ENCODE assay signal across 13 mouse cellular contexts in genomic region chr16:9588431-9588830, GRCm38 (mm10).
"Had no signal": no experiment of that assay in that cellular context is flagged by ENCODE, and none has a peak within 500 bp of the region (broad histone marks: within the 10 kb centered on the region; RNA-seq: fewer than 3 reads in every experiment).

No protein-coding gene starts in this region.

- H3K27ac ChIP-seq: kidney, postnatal 0 days; limb, embryonic 13.5 days; liver, embryonic 13.5 days; midbrain, embryonic 13.5 days; stomach, embryonic 15.5 days had no signal

- H3K36me3 ChIP-seq: limb, embryonic 13.5 days; liver, embryonic 13.5 days; midbrain, embryonic 13.5 days; stomach, embryonic 15.5 days had no signal

- H3K27me3 ChIP-seq: limb, embryonic 13.5 days; liver, embryonic 13.5 days; midbrain, embryonic 13.5 days; stomach, embryonic 15.5 days had no signal

- H3K9ac ChIP-seq: limb, embryonic 13.5 days; liver, embryonic 13.5 days; midbrain, embryonic 13.5 days; stomach, embryonic 15.5 days had no signal

- H3K9me3 ChIP-seq: limb, embryonic 13.5 days; liver, embryonic 13.5 days; midbrain, embryonic 13.5 days; stomach, embryonic 15.5 days had no signal

- H3K4me1 ChIP-seq: limb, embryonic 13.5 days; liver, embryonic 13.5 days; midbrain, embryonic 13.5 days; stomach, embryonic 15.5 days had no signal

- DNase-seq: layer of hippocampus, adult 9-11 months; layer of hippocampus, postnatal 36 days; left cerebral cortex, postnatal 4 days; liver, embryonic 13.5 days; lung, adult 18-20 months; right cerebral cortex, postnatal 14 days; thymus, adult 2 months; thymus, postnatal 25 days had no signal

- H3K4me2 ChIP-seq: limb, embryonic 13.5 days; liver, embryonic 13.5 days; midbrain, embryonic 13.5 days; stomach, embryonic 15.5 days had no signal

- ATAC-seq: intestine, embryonic 16.5 days; midbrain, embryonic 13.5 days had no signal

- H3K4me3 ChIP-seq: limb, embryonic 13.5 days; liver, embryonic 13.5 days; midbrain, embryonic 13.5 days; stomach, embryonic 15.5 days had no signal
